Mouse (Mus musculus) G1E (cell line): Measurements from ENCODE around the gene Aim2. TPM values are rescaled to one million over a fixed set of nuclear protein-coding genes. Genes with fewer than 3 reads are reported as not detected.
A peak's percentile ranks its signal among the peaks of the same experiment; 100 is the strongest.
"Not testable (repeated sequence)": the region's sequence is repeated elsewhere in the genome, so short reads cannot be mapped to it uniquely, and the experiment has no call there.

Experiments
- ATAC-seq: 2 replicates; pipeline ENCODE4 v1.8.0; 2016; ENCODE audit warnings: mild to moderate bottlenecking; ENCODE audit not compliant: insufficient number of reproducible peaks, poor library complexity, low FRiP score, severe bottlenecking; ENCODE audit errors: extremely low read depth
- DNase-seq: peaks from one replicate; pipeline ENCODE4 v3.0.0; 2012; ENCODE audit warnings: low spot score
- H3K27me3 ChIP-seq: 2 replicates; pipeline ENCODE4 v1.6.1; 2012; ENCODE audit warnings: mild to moderate bottlenecking, low read length, inconsistent platforms; ENCODE audit not compliant: insufficient read depth
- H3K36me3 ChIP-seq: replicated peaks from 2 replicates; pipeline ENCODE3; 2012; ENCODE audit warnings: mild to moderate bottlenecking, inconsistent platforms
- H3K4me1 ChIP-seq: 2 replicates; pipeline ENCODE4 v1.6.1; 2012; ENCODE audit warnings: low read depth, low read length, inconsistent platforms, mixed read lengths; ENCODE audit not compliant: insufficient read depth
- H3K4me3 ChIP-seq: 2 replicates; pipeline ENCODE4 v1.5.1; 2012; ENCODE audit warnings: low read depth, mild to moderate bottlenecking, inconsistent platforms, low read length, moderate library complexity, mixed read lengths
- H3K9me3 ChIP-seq: replicated peaks from 2 replicates; pipeline ENCODE4 v1.6.1; 2012; ENCODE audit warnings: inconsistent platforms
- CTCF ChIP-seq: IDR thresholded peaks from 2 replicates; pipeline ENCODE4 v1.5.1; 2012; ENCODE audit warnings: low read depth, low read length, inconsistent platforms, mixed read lengths
- GATA1 ChIP-seq: IDR thresholded peaks from 2 replicates; pipeline ENCODE4 v1.6.1; 2012; ENCODE audit warnings: borderline replicate concordance, low read length, inconsistent platforms, mixed read lengths
- GATA2 ChIP-seq: IDR thresholded peaks from 2 replicates; pipeline ENCODE4 v1.6.1; 2012; ENCODE audit warnings: low read depth, low read length, inconsistent platforms, borderline replicate concordance
- POLR2AphosphoS5 ChIP-seq: IDR thresholded peaks from 2 replicates; pipeline ENCODE4 v1.6.1; 2012; ENCODE audit warnings: low read depth, low read length, inconsistent platforms; ENCODE audit not compliant: insufficient replicate concordance
- TAL1 ChIP-seq: conservative IDR thresholded peaks from 2 replicates; pipeline ENCODE4 v1.6.1; 2012; ENCODE audit warnings: low read depth, low read length, inconsistent platforms, mixed read lengths
- polyA plus RNA-seq: library from polyadenylated mRNA; stranded (reverse); fragments of >175 nt; gene quantifications from 2 replicates; pipeline ENCODE4 v1.2.3, GENCODE M21; 2012
- total RNA-seq, 2 experiments: library from RNA; stranded (forward) in 1 of 2; stranded (reverse) in 1 of 2; fragments of 200-1000 nt in 1 of 2; fragments of >200 nt in 1 of 2; fragmentation: Nextera tagmentation in 1 of 2; gene quantifications; 2 replicates each; pipeline ENCODE4 v1.2.3; 2014 to 2017

Aim2 gene
- total RNA-seq (2014; fragmentation: Nextera tagmentation) (8.1 TPM in 1 of 2 replicates, not detected in the other), total RNA-seq (2017) (not detected in 2 replicates), polyA plus RNA-seq (not detected in 2 replicates)

DNA sequence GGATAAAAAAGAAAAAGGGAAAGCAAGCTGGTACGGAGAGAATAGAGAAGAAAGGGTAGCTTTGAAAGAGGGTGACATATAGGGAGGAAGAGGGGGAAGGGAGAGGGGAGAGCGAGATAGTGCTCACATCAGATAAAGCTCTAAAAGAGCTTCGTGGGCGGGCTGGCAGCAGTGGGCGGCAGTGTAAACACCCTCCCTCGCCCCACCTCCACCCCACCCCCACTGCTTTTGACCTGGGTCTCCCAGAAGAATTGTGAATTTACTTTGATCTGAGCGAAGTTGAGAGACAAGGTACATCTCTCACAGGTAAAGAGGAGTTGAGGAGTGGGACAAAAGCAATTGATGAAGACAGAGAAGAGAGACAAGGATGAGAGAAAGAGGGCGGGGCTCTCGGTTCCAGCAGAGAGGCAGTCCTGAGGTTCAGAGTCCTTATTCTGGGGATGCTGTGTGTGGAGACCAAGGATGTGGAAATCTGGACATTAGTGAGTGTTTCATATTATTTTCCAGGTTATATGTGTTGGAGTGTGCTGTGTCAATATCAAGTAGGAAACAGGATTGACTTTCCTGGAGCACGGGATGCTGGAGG is at the start of gene Aim2:
Gene Aim2, plus strand, starts transcription at position 508 of the 586 bp plus-strand sequence.
- Histone ChIP-seq H3K27me3 (no peaks in the 10 kb centered on the region), H3K4me3 (no peak within 1 kb of the TSS; the same call in 1 of the 2 replicates)
- no peak for ATAC-seq

DNA sequence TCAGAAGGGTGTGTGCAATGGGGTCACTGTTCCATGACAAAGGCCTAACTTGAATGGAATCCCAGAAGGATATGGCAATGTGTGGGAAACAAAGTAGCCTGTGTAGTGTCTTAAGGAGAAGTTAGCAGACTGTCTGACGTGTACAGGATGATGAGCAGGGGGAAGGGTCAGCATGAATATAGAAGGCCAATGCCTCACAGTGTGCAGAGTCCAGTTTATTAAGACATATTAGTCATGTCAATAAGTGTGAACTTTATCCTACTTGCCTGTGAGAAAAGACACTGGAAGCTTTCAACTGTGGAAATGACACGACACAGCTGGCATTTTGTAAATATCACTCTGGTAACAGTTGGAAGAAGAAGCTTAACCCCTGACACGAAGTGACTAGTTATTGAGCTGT is 47.9 kb upstream of the Aim2 start:
- H3K9me3 ChIP-seq, H3K4me1 ChIP-seq, H3K27me3 ChIP-seq, DNase-seq, ATAC-seq, H3K36me3 ChIP-seq, H3K4me3 ChIP-seq: not testable (repeated sequence)

More for the DNA sequence above, at the start of gene Aim2:
- Histone ChIP-seq H3K9me3 (peaks cover 15% of the 10 kb centered on the region), H3K4me1 (peaks cover 2% of the 10 kb centered on the region; the same call in 1 of the 2 replicates), H3K36me3 (no peaks in the 10 kb centered on the region)
- TF ChIP-seq POLR2AphosphoS5 (no peak), CTCF (no peak), GATA2 (no peak), TAL1 (no peak), GATA1 (no peak)
- DNase-seq, result no peak

DNA sequence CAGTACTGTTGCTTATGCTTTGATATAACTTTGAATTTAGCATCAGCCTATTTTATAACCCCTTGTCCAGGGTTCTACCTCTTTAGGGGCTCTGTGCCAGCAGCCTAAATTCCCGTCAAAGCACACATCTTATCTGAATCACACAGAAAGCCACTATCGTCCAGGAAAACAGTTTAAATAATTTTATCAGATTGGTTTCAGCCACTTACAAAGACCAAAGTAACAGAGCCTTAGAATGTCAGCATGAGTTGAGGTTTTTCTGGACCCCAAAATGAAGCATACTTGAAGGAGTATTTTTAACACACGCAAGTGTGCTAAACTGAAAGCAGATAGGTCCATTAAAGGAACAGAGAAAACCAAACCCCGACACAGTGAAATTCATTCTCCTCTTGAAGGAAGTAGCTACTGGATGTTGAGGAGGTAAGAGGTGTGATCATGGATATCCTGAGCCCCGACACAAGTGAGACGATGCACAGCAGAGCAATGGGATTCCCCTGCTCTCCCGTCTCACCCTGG is 37.1 kb upstream of the Aim2 start:
- not testable (repeated sequence) for H3K4me1 ChIP-seq, H3K27me3 ChIP-seq, H3K9me3 ChIP-seq, DNase-seq, H3K4me3 ChIP-seq, H3K36me3 ChIP-seq
- ATAC-seq, result 0 out of 2 replicates have a peak, but pooled peaks have one; percentile 12

DNA sequence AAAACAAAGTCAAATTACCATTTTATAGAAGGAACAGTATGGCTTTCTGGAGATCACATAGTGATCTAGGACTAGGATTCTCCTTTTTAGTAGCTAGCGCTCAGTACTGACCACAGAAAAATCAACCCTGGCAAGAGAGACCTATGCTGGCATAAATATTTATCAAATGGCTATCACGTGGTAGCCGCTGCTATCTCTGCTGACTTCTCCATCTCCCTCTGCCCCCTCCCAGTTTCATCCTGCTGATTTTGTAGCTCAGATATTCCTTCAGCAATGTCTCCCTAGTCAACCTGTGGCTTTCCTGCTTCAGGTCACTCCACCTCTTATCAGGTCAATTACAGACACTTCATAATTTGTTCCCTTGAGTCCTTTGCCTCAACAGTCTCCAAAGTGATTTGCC is 35.0 kb upstream of the Aim2 start:
- Histone ChIP-seq H3K4me1 (peaks cover 4% of the 10 kb centered on the region), H3K36me3 (no peaks in the 10 kb centered on the region), H3K27me3 (no peaks in the 10 kb centered on the region), H3K9me3 (0 out of 2 replicates have a peak, but pooled peaks cover 2% of the 10 kb centered on the region), H3K4me3 (no peak overlapping the region)
- TF ChIP-seq TAL1 (no peak), GATA2 (no peak)
- DNase-seq (no peak), ATAC-seq (no peak)

- ATAC-seq (peak; percentile 64), DNase-seq (no peak)
- H3K4me3 ChIP-seq, result no peak overlapping the region
- TF ChIP-seq TAL1 (no peak), GATA2 (no peak), POLR2AphosphoS5 (no peak), CTCF (no peak), GATA1 (no peak)
- peaks cover 14% of the 10 kb centered on the region for H3K4me1 ChIP-seq
- no peaks in the 10 kb centered on the region for H3K27me3 ChIP-seq
- H3K9me3 ChIP-seq, result 0 out of 2 replicates have a peak, but pooled peaks cover 2% of the 10 kb centered on the region
- H3K36me3 ChIP-seq, result no peaks in the 10 kb centered on the region
These were observed 32.7 kb upstream of the Aim2 start for GRCm38 (mm10) chr1:173317925-173318477.

DNA sequence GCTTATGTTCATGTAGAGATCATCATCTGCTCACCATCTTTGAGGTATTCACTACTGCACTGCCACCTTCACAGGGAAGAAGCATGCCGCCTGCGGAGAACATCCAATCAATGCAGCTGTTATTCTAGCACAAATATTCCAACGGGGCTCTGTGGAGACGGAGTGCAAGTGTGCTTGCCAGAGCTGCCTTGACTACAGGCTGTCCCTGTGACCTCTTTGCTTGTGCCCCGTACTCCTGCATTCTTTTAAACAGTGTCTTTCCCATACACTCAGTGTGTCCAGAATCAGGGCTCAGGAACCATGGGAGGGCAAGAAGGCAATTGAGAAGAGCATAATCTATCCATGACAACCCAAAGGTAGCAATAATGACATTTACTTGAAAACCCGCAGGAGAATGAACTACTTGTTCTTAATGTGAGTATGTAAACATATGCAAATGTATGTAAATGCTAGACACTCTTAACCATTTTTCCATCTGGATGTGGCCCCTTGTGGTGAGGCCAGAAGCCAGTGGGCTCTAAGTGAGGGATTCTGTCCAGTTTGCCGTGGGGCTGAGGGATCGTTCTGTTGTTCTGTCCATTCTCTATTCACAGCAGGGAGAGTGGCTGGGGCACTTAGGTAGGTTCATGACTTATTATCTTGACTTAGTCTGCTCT is 29.0 kb upstream of the Aim2 start:
- Histone ChIP-seq H3K9me3 (0 out of 2 replicates have a peak, but pooled peaks cover 2% of the 10 kb centered on the region), H3K27me3 (no peaks in the 10 kb centered on the region), H3K4me1 (peaks cover 14% of the 10 kb centered on the region), H3K4me3 (no peak overlapping the region), H3K36me3 (no peaks in the 10 kb centered on the region)
- ATAC-seq (no peak), DNase-seq (no peak)
- no peak for TF ChIP-seq CTCF
- TF ChIP-seq TAL1, result no peak
- no peak for TF ChIP-seq POLR2AphosphoS5
- TF ChIP-seq GATA2, result no peak
- no peak for TF ChIP-seq GATA1
